11 mouse cellular contexts compared by ENCODE assay signal in genomic region chr12:8482169-8482568, GRCm38 (mm10).
"Had no signal": no experiment of that assay in that cellular context is flagged by ENCODE, and none has a peak within 500 bp of the region (broad histone marks: within the 10 kb centered on the region; RNA-seq: fewer than 3 reads in every experiment).

No protein-coding gene starts in this region.

- ATAC-seq: intestine, embryonic 16.5 days; liver, embryonic 12.5 days; midbrain, embryonic 15.5 days had no signal

- DNase-seq: kidney, adult 2 months; kidney, postnatal 25 days; layer of hippocampus, postnatal 36 days; lung, postnatal 14 days had no signal

- H3K27ac ChIP-seq: limb, embryonic 15.5 days; liver, embryonic 12.5 days; lung, embryonic 15.5 days; midbrain, embryonic 10.5 days; midbrain, embryonic 15.5 days; neural tube, embryonic 13.5 days had no signal

- H3K9ac ChIP-seq: limb, embryonic 15.5 days; liver, embryonic 12.5 days; lung, embryonic 15.5 days; midbrain, embryonic 15.5 days; neural tube, embryonic 13.5 days had no signal

- H3K36me3 ChIP-seq: limb, embryonic 15.5 days; liver, embryonic 12.5 days; lung, embryonic 15.5 days; midbrain, embryonic 10.5 days; midbrain, embryonic 15.5 days; neural tube, embryonic 13.5 days had no signal

- H3K4me3 ChIP-seq: limb, embryonic 15.5 days; liver, embryonic 12.5 days; lung, embryonic 15.5 days; midbrain, embryonic 10.5 days; midbrain, embryonic 15.5 days; neural tube, embryonic 13.5 days had no signal

- H3K27me3 ChIP-seq: limb, embryonic 15.5 days; liver, embryonic 12.5 days; lung, embryonic 15.5 days; midbrain, embryonic 15.5 days; neural tube, embryonic 13.5 days had no signal

- H3K4me1 ChIP-seq: limb, embryonic 15.5 days; liver, embryonic 12.5 days; midbrain, embryonic 15.5 days; neural tube, embryonic 13.5 days had no signal
